Comparison of ENCODE assay signal across 10 mouse cellular contexts in genomic region chr3:116080939-116081676, GRCm38 (mm10). TPM values are rescaled to one million over a fixed set of nuclear protein-coding genes. Genes with fewer than 3 reads are reported as not detected.
DNase-seq lines count a peak whose midpoint lies in the region; ATAC-seq and TF ChIP-seq lines count a peak whose summit lies in the region.
"Had no signal": no experiment of that assay in that cellular context is flagged by ENCODE, and none has a peak within 500 bp of the region (broad histone marks: within the 10 kb centered on the region; RNA-seq: fewer than 3 reads in every experiment).

No protein-coding gene starts in this region.

- H3K9me3 ChIP-seq in midbrain, embryonic 14.5 days (ENCODE audit: control insufficient read depth, low read length) = no peaks in the 10 kb centered on the region
- no peaks in the 10 kb centered on the region for H3K9me3 ChIP-seq in midbrain, embryonic 15.5 days
- no peaks in the 10 kb centered on the region for H3K9me3 ChIP-seq in stomach, postnatal 0 days (ENCODE audit: control insufficient read depth, low read length)
- H3K9me3 ChIP-seq: hindbrain, embryonic 15.5 days had no signal

- no peaks in the 10 kb centered on the region for H3K27me3 ChIP-seq in midbrain, embryonic 14.5 days (ENCODE audit: control insufficient read depth, insufficient read depth, low read length)
- H3K27me3 ChIP-seq in midbrain, embryonic 15.5 days (replicated peaks) = no peaks in the 10 kb centered on the region
- no peaks in the 10 kb centered on the region for H3K27me3 ChIP-seq in stomach, postnatal 0 days (ENCODE audit: control insufficient read depth, insufficient read depth, low read length)
- H3K27me3 ChIP-seq: hindbrain, embryonic 15.5 days had no signal

- H3K4me1 ChIP-seq in midbrain, embryonic 14.5 days (ENCODE audit: control insufficient read depth, insufficient read depth, low read length) = no peaks in the 10 kb centered on the region
- no peaks in the 10 kb centered on the region for H3K4me1 ChIP-seq in midbrain, embryonic 15.5 days
- H3K4me1 ChIP-seq in stomach, postnatal 0 days (replicated peaks; ENCODE audit: control insufficient read depth, insufficient read depth) = no peaks in the 10 kb centered on the region
- H3K4me1 ChIP-seq: hindbrain, embryonic 15.5 days had no signal

- DNase-seq in gastrocnemius, adult 2 months = peak; percentile 41
- DNase-seq in gastrocnemius, postnatal 4 days (ENCODE audit: low spot score in 2 of 2) = no peak
- DNase-seq in midbrain, embryonic 14.5 days = peak; percentile 2
- DNase-seq in heart, postnatal 14 days = peak; percentile 11 to 15
- DNase-seq in stomach, postnatal 0 days (ENCODE audit: low spot score) = no peak
- no peak for DNase-seq in layer of hippocampus, adult 9-10 months (ENCODE audit: low spot score)
- no peak for DNase-seq in left cerebral cortex, adult 11 months (ENCODE audit: low spot score)
- DNase-seq: cerebellum, adult 11-12 months had no signal

- 82% methylated on average over 7 of the region's 7 CpGs for WGBS in midbrain, embryonic 14.5 days
- WGBS in midbrain, embryonic 15.5 days = 79% methylated on average over 7 of the region's 7 CpGs
- 45% methylated on average over 7 of the region's 7 CpGs for WGBS in stomach, postnatal 0 days

- no peak overlapping the region for H3K9ac ChIP-seq in midbrain, embryonic 14.5 days (replicated peaks; ENCODE audit: low read length)
- H3K9ac ChIP-seq in midbrain, embryonic 15.5 days = no peak overlapping the region
- H3K9ac ChIP-seq in stomach, postnatal 0 days (ENCODE audit: low read length) = no peak overlapping the region
- H3K9ac ChIP-seq: hindbrain, embryonic 15.5 days had no signal

- H3K27ac ChIP-seq in gastrocnemius, adult 2 months = no peak overlapping the region
- no peak overlapping the region for H3K27ac ChIP-seq in midbrain, embryonic 14.5 days (replicated peaks; ENCODE audit: low read depth, low read length)
- H3K27ac ChIP-seq in midbrain, embryonic 15.5 days = no peak overlapping the region
- no peak overlapping the region for H3K27ac ChIP-seq in stomach, postnatal 0 days (replicated peaks)
- H3K27ac ChIP-seq: hindbrain, embryonic 15.5 days had no signal

- no peak overlapping the region for H3K4me3 ChIP-seq in gastrocnemius, adult 2 months
- H3K4me3 ChIP-seq in midbrain, embryonic 14.5 days (replicated peaks; ENCODE audit: low read depth, low read length) = no peak overlapping the region
- H3K4me3 ChIP-seq in midbrain, embryonic 15.5 days = no peak overlapping the region
- no peak overlapping the region for H3K4me3 ChIP-seq in stomach, postnatal 0 days (ENCODE audit: low read depth, low read length)
- H3K4me3 ChIP-seq: hindbrain, embryonic 15.5 days had no signal

- no peaks in the 10 kb centered on the region for H3K36me3 ChIP-seq in midbrain, embryonic 14.5 days (ENCODE audit: control insufficient read depth, insufficient read depth, low read length)
- no peaks in the 10 kb centered on the region for H3K36me3 ChIP-seq in midbrain, embryonic 15.5 days (replicated peaks)
- no peaks in the 10 kb centered on the region for H3K36me3 ChIP-seq in stomach, postnatal 0 days (ENCODE audit: control insufficient read depth, insufficient read depth, low read length)
- H3K36me3 ChIP-seq: hindbrain, embryonic 15.5 days had no signal

- intact Hi-C loops in gastrocnemius, adult 2 months (cut with DNase I) = no loop called here
- intact Hi-C loops in heart, postnatal 14 days (cut with DNase I) = loop anchor here (5.0 kb wide), 1 partner anchor 39 kb away; no protein-coding TSS in a partner anchor

- H3K4me2 ChIP-seq in midbrain, embryonic 14.5 days (ENCODE audit: low read length) = no peak overlapping the region
- no peak overlapping the region for H3K4me2 ChIP-seq in midbrain, embryonic 15.5 days
- H3K4me2 ChIP-seq in stomach, postnatal 0 days (replicated peaks; ENCODE audit: low read depth) = peak overlapping the region; percentile 5; the same call in 1 of the 2 replicates
- H3K4me2 ChIP-seq: hindbrain, embryonic 15.5 days had no signal

- no peak for TF ChIP-seq EP300 in stomach, postnatal 0 days (optimal IDR thresholded peaks at IDR 0.05)

- no peak for ATAC-seq in midbrain, embryonic 14.5 days (ENCODE audit: low FRiP score, low TSS enrichment)
- no peak for ATAC-seq in midbrain, embryonic 15.5 days (replicated peaks)
- ATAC-seq in stomach, postnatal 0 days (ENCODE audit: low FRiP score, low TSS enrichment) = no peak

- peak; percentile 35 for TF ChIP-seq CTCF in gastrocnemius, adult 2 months (IDR thresholded peaks at IDR 0.05)
- peak; percentile 47 for TF ChIP-seq CTCF in stomach, postnatal 0 days (IDR thresholded peaks at IDR 0.05; ENCODE audit: low read depth)

RNA-seq across cellular contexts. Expression of gene Vcam1, which starts 48.4 kb away (rescaled TPM):
- total RNA-seq in gastrocnemius, adult 2 months (2021) = 1 to 10 TPM; 2.2 to 2.8 TPM
- 10 to 100 TPM; 20.4 to 21.9 TPM for total RNA-seq in gastrocnemius, postnatal 4 days (2021)
- polyA plus RNA-seq in midbrain, embryonic 14.5 days (2014; fragmentation: Nextera tagmentation; extraction: Ambion mirVana) = 30.1 and 43.6 TPM in 2 replicates
- polyA plus RNA-seq in midbrain, embryonic 15.5 days (2015; fragmentation: Nextera tagmentation; extraction: Ambion mirVana) = 32.6 and 38.6 TPM in 2 replicates
- 10 to 100 TPM; 11.4 to 14.2 TPM for total RNA-seq in heart, postnatal 14 days (2021)
- 16.3 and 17.3 TPM in 2 replicates for polyA plus RNA-seq in stomach, postnatal 0 days (2015; fragmentation: Nextera tagmentation; extraction: Ambion mirVana)

Comparison
In these comparisons a context has a peak if more than half of its experiments do, and no peak if none do; other contexts are left out.
1. DNase-seq: peak in gastrocnemius, adult 2 months (single experiment), midbrain, embryonic 14.5 days (single experiment) and heart, postnatal 14 days (2 of 2); none in gastrocnemius, postnatal 4 days (0 of 2), stomach, postnatal 0 days (single experiment), layer of hippocampus, adult 9-10 months (single experiment) and left cerebral cortex, adult 11 months (single experiment).